Mouse (Mus musculus) forebrain, embryonic 10.5 days (tissue): ENCODE data around the gene Col4a1. TPM values are rescaled to one million over a fixed set of nuclear protein-coding genes. Genes with fewer than 3 reads are reported as not detected.

ENCODE experiments used
- DNase-seq: peaks from one replicate; pipeline ENCODE4 v3.0.0-alpha.2; 2017; ENCODE audit warnings: low spot score; ENCODE audit errors: extremely low spot score
- H3K27ac ChIP-seq: fragments of 300-500 bp; sonication (generic); 2 replicates; pipeline ENCODE4 v1.5.1; 2016; ENCODE audit warnings: mild to moderate bottlenecking
- H3K27me3 ChIP-seq: fragments of 300-500 bp; sonication (generic); 2 replicates; pipeline ENCODE4 v1.6.1; 2016; ENCODE audit warnings: mild to moderate bottlenecking; ENCODE audit not compliant: poor library complexity, severe bottlenecking
- H3K36me3 ChIP-seq: fragments of 300-500 bp; sonication (generic); replicated peaks from 2 replicates; pipeline ENCODE4 v1.6.1; 2016; ENCODE audit warnings: mild to moderate bottlenecking, moderate library complexity
- H3K4me1 ChIP-seq: fragments of 300-500 bp; sonication (generic); 2 replicates; pipeline ENCODE4 v1.6.1; 2016
- H3K4me3 ChIP-seq: fragments of 300-500 bp; sonication (generic); 2 replicates; pipeline ENCODE4 v1.5.1; 2016; ENCODE audit warnings: mild to moderate bottlenecking, moderate library complexity
- H3K9me3 ChIP-seq: fragments of 300-500 bp; sonication (generic); 2 replicates; pipeline ENCODE4 v1.6.1; 2016; ENCODE audit warnings: mild to moderate bottlenecking, moderate library complexity
- WGBS: fragments of 180-500 bp; shearing (Covaris S2); methylation state at CpG from one replicate; pipeline ENCODE4 v1.1.7; 2016; 5-methylcytosine and 5-hydroxymethylcytosine counted together
- polyA plus RNA-seq: library from polyadenylated mRNA; unstranded; fragments of >200 nt; fragmentation: Nextera tagmentation; extraction: Ambion mirVana; gene quantifications from 2 replicates; pipeline ENCODE4 v1.2.1, GENCODE M21; 2016

The Col4a1 gene
- polyA plus RNA-seq, 1 experiment from 2014 or later: 123 TPM

GRCm38 (mm10) chr8:11288286-11288685, 24.3 kb downstream of the Col4a1 start:
- Histone ChIP-seq H3K27me3 (no peaks in the 10 kb centered on the region), H3K4me1 (peaks cover 38% of the 10 kb centered on the region), H3K36me3 (peaks cover 3% of the 10 kb centered on the region; the same call in 1 of the 2 replicates), H3K9me3 (no peaks in the 10 kb centered on the region), H3K27ac (no peak overlapping the region), H3K4me3 (no peak overlapping the region)
- WGBS: 77% methylated on average over 6 of the region's 6 CpGs
- no peak for DNase-seq

GRCm38 (mm10) chr8:11287139-11287538, 25.5 kb downstream of the Col4a1 start:
- 68% methylated on average over 3 of the region's 3 CpGs for WGBS
- Histone ChIP-seq H3K36me3 (peaks cover under 1% of the 10 kb centered on the region; the same call in 1 of the 2 replicates), H3K27me3 (no peaks in the 10 kb centered on the region), H3K27ac (no peak overlapping the region), H3K9me3 (no peaks in the 10 kb centered on the region), H3K4me3 (no peak overlapping the region), H3K4me1 (peaks cover 50% of the 10 kb centered on the region)
- DNase-seq: no peak

GRCm38 (mm10) chr8:11285437-11285836, 27.2 kb downstream of the Col4a1 start:
- Histone ChIP-seq H3K4me1 (peaks cover 50% of the 10 kb centered on the region), H3K4me3 (no peak overlapping the region), H3K36me3 (peaks cover 8% of the 10 kb centered on the region), H3K27ac (no peak overlapping the region), H3K27me3 (no peaks in the 10 kb centered on the region), H3K9me3 (peaks cover 3% of the 10 kb centered on the region; the same call in 1 of the 2 replicates)
- 81% methylated on average over 4 of the region's 4 CpGs for WGBS
- no peak for DNase-seq

- peaks cover 3% of the 10 kb centered on the region; the same call in 1 of the 2 replicates for H3K9me3 ChIP-seq
- peak overlapping the region; percentile 68 for H3K27ac ChIP-seq
- peaks cover 8% of the 10 kb centered on the region for H3K36me3 ChIP-seq
- no peaks in the 10 kb centered on the region for H3K27me3 ChIP-seq
- no peak overlapping the region for H3K4me3 ChIP-seq
- H3K4me1 ChIP-seq: peaks cover 58% of the 10 kb centered on the region
- no peak for DNase-seq
- WGBS: 55% methylated on average over 10 of the region's 10 CpGs
These were observed 29.4 kb downstream of the Col4a1 start for GRCm38 (mm10) chr8:11283217-11283616.

GRCm38 (mm10) chr8:11282696-11283095, 29.9 kb downstream of the Col4a1 start:
- peaks cover 63% of the 10 kb centered on the region for H3K4me1 ChIP-seq

GRCm38 (mm10) chr8:11282139-11282538, 30.5 kb downstream of the Col4a1 start:
- Histone ChIP-seq H3K27ac (no peak overlapping the region), H3K36me3 (peaks cover 8% of the 10 kb centered on the region), H3K27me3 (no peaks in the 10 kb centered on the region), H3K4me3 (no peak overlapping the region), H3K4me1 (peaks cover 60% of the 10 kb centered on the region), H3K9me3 (peaks cover 3% of the 10 kb centered on the region; the same call in 1 of the 2 replicates)
- DNase-seq: no peak
- WGBS: 83% methylated on average over 10 of the region's 10 CpGs

More at GRCm38 (mm10) chr8:11282696-11283095, 29.9 kb downstream of the Col4a1 start:
- WGBS: 88% methylated on average over 7 of the region's 7 CpGs
- peaks cover 8% of the 10 kb centered on the region for H3K36me3 ChIP-seq
- no peaks in the 10 kb centered on the region for H3K27me3 ChIP-seq
- H3K4me3 ChIP-seq: no peak overlapping the region
- DNase-seq: no peak
- H3K27ac ChIP-seq: no peak overlapping the region
- H3K9me3 ChIP-seq: peaks cover 3% of the 10 kb centered on the region; the same call in 1 of the 2 replicates

- H3K27ac ChIP-seq: no peak overlapping the region
- H3K4me1 ChIP-seq: peaks cover 60% of the 10 kb centered on the region
- H3K9me3 ChIP-seq: peaks cover 3% of the 10 kb centered on the region; the same call in 1 of the 2 replicates
- no peaks in the 10 kb centered on the region for H3K27me3 ChIP-seq
- no peak for DNase-seq
- 70% methylated on average over 10 of the region's 10 CpGs for WGBS
- peaks cover 8% of the 10 kb centered on the region for H3K36me3 ChIP-seq
- H3K4me3 ChIP-seq: no peak overlapping the region
These were observed 31.8 kb downstream of the Col4a1 start for GRCm38 (mm10) chr8:11280721-11281268.

- 69% methylated on average over 20 of the region's 20 CpGs for WGBS
- Histone ChIP-seq H3K9me3 (peaks cover 3% of the 10 kb centered on the region; the same call in 1 of the 2 replicates), H3K4me1 (peaks cover 60% of the 10 kb centered on the region), H3K4me3 (peak overlapping the region; percentile 12; the same call in 1 of the 2 replicates), H3K36me3 (peaks cover 8% of the 10 kb centered on the region), H3K27me3 (no peaks in the 10 kb centered on the region), H3K27ac (peak overlapping the region; percentile 66)
- DNase-seq: peak; percentile 41
These were observed 33.3 kb downstream of the Col4a1 start for GRCm38 (mm10) chr8:11279296-11279826.

- DNase-seq: no peak
- H3K9me3 ChIP-seq: peaks cover 3% of the 10 kb centered on the region; the same call in 1 of the 2 replicates
- WGBS: 79% methylated on average over 4 of the region's 4 CpGs
- peak overlapping the region; percentile 66 for H3K27ac ChIP-seq
- H3K27me3 ChIP-seq: no peaks in the 10 kb centered on the region
- peaks cover 49% of the 10 kb centered on the region for H3K4me1 ChIP-seq
- no peak overlapping the region for H3K4me3 ChIP-seq
- peaks cover 8% of the 10 kb centered on the region for H3K36me3 ChIP-seq
These were observed 34.5 kb downstream of the Col4a1 start for GRCm38 (mm10) chr8:11278101-11278611.

GRCm38 (mm10) chr8:11277602-11278051, 35.0 kb downstream of the Col4a1 start:
- Histone ChIP-seq H3K4me3 (no peak overlapping the region), H3K27me3 (no peaks in the 10 kb centered on the region), H3K4me1 (peaks cover 44% of the 10 kb centered on the region), H3K27ac (peak overlapping the region; percentile 66; the same call in 1 of the 2 replicates), H3K36me3 (peaks cover 8% of the 10 kb centered on the region), H3K9me3 (peaks cover 3% of the 10 kb centered on the region; the same call in 1 of the 2 replicates)
- DNase-seq: no peak
- 76% methylated on average over 3 of the region's 3 CpGs for WGBS

GRCm38 (mm10) chr8:11276286-11276685, 36.3 kb downstream of the Col4a1 start:
- H3K36me3 ChIP-seq: 0 out of 2 replicates have a peak, but pooled peaks cover 4% of the 10 kb centered on the region
- H3K9me3 ChIP-seq: no peaks in the 10 kb centered on the region
- H3K27me3 ChIP-seq: no peaks in the 10 kb centered on the region
- no peak for DNase-seq
- H3K27ac ChIP-seq: no peak overlapping the region
- peaks cover 33% of the 10 kb centered on the region for H3K4me1 ChIP-seq
- WGBS: 90% methylated on average over 6 of the region's 6 CpGs
- no peak overlapping the region for H3K4me3 ChIP-seq

GRCm38 (mm10) chr8:11274415-11274814, 38.2 kb downstream of the Col4a1 start:
- DNase-seq: no peak
- Histone ChIP-seq H3K27me3 (no peaks in the 10 kb centered on the region), H3K4me3 (no peak overlapping the region), H3K9me3 (no peaks in the 10 kb centered on the region), H3K36me3 (0 out of 2 replicates have a peak, but pooled peaks cover 4% of the 10 kb centered on the region), H3K4me1 (peaks cover 26% of the 10 kb centered on the region), H3K27ac (no peak overlapping the region)
- 85% methylated on average over 7 of the region's 7 CpGs for WGBS
